Mouse (Mus musculus): Measurements from ENCODE around the gene Pfas. TPM values are rescaled to one million over a fixed set of nuclear protein-coding genes. Genes with fewer than 3 reads are reported as not detected.
"Not testable (repeated sequence)": the region's sequence is repeated elsewhere in the genome, so short reads cannot be mapped to it uniquely, and the experiment has no call there.

Gene Pfas
- polyA plus RNA-seq, 1 experiment from 2014 or later = 24.0 TPM

- Histone ChIP-seq H3K4me3 (ENCODE audit: low read depth, low read length) (no peak overlapping the region), H3K9me3 (replicated peaks; ENCODE audit: control insufficient read depth, low read length) (no peaks in the 10 kb centered on the region), H3K4me1 (ENCODE audit: control insufficient read depth, insufficient read depth, low read length) (peaks cover 16% of the 10 kb centered on the region), H3K9ac (ENCODE audit: low read depth, low read length) (no peak overlapping the region), H3K27me3 (ENCODE audit: control insufficient read depth, insufficient read depth, low read length) (0 out of 2 replicates have a peak, but pooled peaks cover 2% of the 10 kb centered on the region), H3K36me3 (ENCODE audit: control insufficient read depth, insufficient read depth, low read length) (no peaks in the 10 kb centered on the region), H3K27ac (ENCODE audit: low read depth, low read length) (no peak overlapping the region), H3K4me2 (no peak overlapping the region)
- ATAC-seq (replicated peaks; ENCODE audit: insufficient number of reproducible peaks, low FRiP score, low TSS enrichment) = no peak
- 76% methylated on average over 4 of the region's 4 CpGs for WGBS (ENCODE audit: insufficient replicate concordance)
Measured at GRCm38 (mm10) chr11:68970232-68970631, 38.0 kb downstream of the Pfas start.

DNA sequence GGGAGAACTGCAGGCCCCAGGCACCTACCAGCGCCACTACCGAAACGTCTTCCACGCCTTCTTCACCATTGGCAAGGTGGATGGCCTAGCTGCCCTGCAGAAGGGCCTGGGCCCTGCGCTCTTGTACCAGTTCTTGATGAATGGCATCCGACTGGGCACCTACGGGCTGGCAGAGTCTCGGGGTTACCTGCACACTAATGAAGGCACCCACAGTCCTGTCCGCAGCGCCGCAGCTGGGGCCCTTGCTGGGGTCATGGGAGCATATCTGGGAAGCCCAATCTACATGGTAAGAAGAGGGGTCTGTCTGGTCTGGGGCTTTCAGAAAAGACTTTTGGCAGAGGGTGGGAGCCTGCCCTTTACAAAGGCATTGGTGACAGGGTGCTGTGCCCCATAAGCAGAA, 39.5 kb downstream of the Pfas start:
- Histone ChIP-seq H3K9me3 (replicated peaks; ENCODE audit: control insufficient read depth, low read length) (no peaks in the 10 kb centered on the region), H3K27me3 (ENCODE audit: control insufficient read depth, insufficient read depth, low read length) (0 out of 2 replicates have a peak, but pooled peaks cover 2% of the 10 kb centered on the region), H3K36me3 (ENCODE audit: control insufficient read depth, insufficient read depth, low read length) (no peaks in the 10 kb centered on the region), H3K9ac (ENCODE audit: low read depth, low read length) (no peak overlapping the region), H3K4me1 (ENCODE audit: control insufficient read depth, insufficient read depth, low read length) (peaks cover 16% of the 10 kb centered on the region), H3K4me3 (ENCODE audit: low read depth, low read length) (no peak overlapping the region), H3K4me2 (no peak overlapping the region), H3K27ac (ENCODE audit: low read depth, low read length) (no peak overlapping the region)
- no peak for ATAC-seq (replicated peaks; ENCODE audit: insufficient number of reproducible peaks, low FRiP score, low TSS enrichment)
- WGBS (ENCODE audit: insufficient replicate concordance) = 82% methylated on average over 11 of the region's 11 CpGs

DNA sequence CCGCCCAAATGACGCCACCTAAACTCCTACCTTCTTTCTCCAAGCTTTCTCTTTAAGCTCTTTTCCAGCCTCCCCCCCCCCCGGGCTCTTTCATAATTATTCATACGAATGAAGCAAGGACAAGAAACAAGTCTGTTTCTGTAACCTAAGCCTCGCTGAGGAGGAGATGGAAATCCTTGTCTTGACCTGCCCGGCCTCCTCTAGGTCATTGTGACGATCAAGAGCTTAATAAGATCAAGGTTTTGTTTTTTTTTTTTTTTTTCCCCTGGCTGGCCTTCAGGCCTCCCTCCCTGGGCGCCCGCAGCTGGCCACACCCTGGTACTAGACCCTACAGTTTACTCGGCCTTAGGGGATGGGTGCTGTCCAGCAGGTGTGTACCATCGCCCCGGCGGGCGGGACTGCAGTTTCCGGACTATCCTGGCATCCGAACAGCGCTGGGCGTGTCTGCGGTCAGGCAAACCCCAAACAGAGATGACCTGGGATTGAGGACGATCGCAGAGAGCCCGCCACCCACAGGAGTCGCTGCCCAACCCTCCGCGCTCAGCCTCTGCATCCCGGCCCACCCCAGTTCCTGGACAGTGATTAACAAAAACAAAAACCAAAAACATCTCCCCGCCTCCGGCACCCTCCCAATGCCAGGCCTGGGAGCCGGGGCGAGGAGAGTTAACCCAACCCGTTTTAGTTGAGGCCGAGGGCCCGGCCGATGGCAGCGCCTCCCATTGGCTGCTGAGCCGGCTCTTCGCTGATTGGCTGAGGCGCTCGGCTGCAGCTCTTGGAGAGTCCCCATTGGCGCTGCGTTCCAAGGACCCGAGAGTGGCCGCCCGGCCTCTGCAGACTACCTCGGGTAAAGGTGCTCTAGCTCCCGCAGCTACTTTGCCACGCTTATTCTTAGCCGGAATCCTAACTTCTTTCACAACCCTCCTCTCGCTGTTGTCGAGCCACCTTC, 40.6 kb downstream of the Pfas start, which contains the start of gene Slc25a35:
Gene Slc25a35 (plus strand): TSS at position 795 of the 946 bp plus-strand sequence.
- Histone ChIP-seq H3K4me2 (peak within 1 kb of the TSS; percentile 97), H3K27ac (ENCODE audit: low read depth, low read length) (no peak within 1 kb of the TSS), H3K27me3 (ENCODE audit: control insufficient read depth, insufficient read depth, low read length) (0 out of 2 replicates have a peak, but pooled peaks cover 2% of the 10 kb centered on the region), H3K9me3 (replicated peaks; ENCODE audit: control insufficient read depth, low read length) (no peaks in the 10 kb centered on the region), H3K4me1 (ENCODE audit: control insufficient read depth, insufficient read depth, low read length) (peaks cover 11% of the 10 kb centered on the region), H3K4me3 (ENCODE audit: low read depth, low read length) (peak within 1 kb of the TSS; percentile 64), H3K36me3 (ENCODE audit: control insufficient read depth, insufficient read depth, low read length) (no peaks in the 10 kb centered on the region), H3K9ac (ENCODE audit: low read depth, low read length) (peak within 1 kb of the TSS; percentile 70)
- under 1% methylated on average over 50 of the region's 50 CpGs for WGBS (ENCODE audit: insufficient replicate concordance)
- ATAC-seq (replicated peaks; ENCODE audit: insufficient number of reproducible peaks, low FRiP score, low TSS enrichment) = peak; percentile 91

GRCm38 (mm10) chr11:68966554-68966953, 41.7 kb downstream of the Pfas start:
- peaks cover 6% of the 10 kb centered on the region; the same call in 1 of the 2 replicates for H3K4me1 ChIP-seq (ENCODE audit: control insufficient read depth, insufficient read depth, low read length)
- H3K36me3 ChIP-seq (ENCODE audit: control insufficient read depth, insufficient read depth, low read length) = no peaks in the 10 kb centered on the region
- 0 out of 2 replicates have a peak, but pooled peaks cover 2% of the 10 kb centered on the region for H3K27me3 ChIP-seq (ENCODE audit: control insufficient read depth, insufficient read depth, low read length)
- H3K9me3 ChIP-seq (replicated peaks; ENCODE audit: control insufficient read depth, low read length) = no peaks in the 10 kb centered on the region
- H3K4me2 ChIP-seq = no peak overlapping the region
- no peak for ATAC-seq (replicated peaks; ENCODE audit: insufficient number of reproducible peaks, low FRiP score, low TSS enrichment)
- WGBS (ENCODE audit: insufficient replicate concordance) = 71% methylated on average over 1 of the region's 1 CpGs
- H3K4me3 ChIP-seq (ENCODE audit: low read depth, low read length) = no peak overlapping the region
- H3K9ac ChIP-seq (ENCODE audit: low read depth, low read length) = no peak overlapping the region
- H3K27ac ChIP-seq (ENCODE audit: low read depth, low read length) = no peak overlapping the region

- 30% methylated on average over 3 of the region's 3 CpGs for WGBS (ENCODE audit: insufficient replicate concordance)
- no peak for ATAC-seq (replicated peaks; ENCODE audit: insufficient number of reproducible peaks, low FRiP score, low TSS enrichment)
- no peak overlapping the region for H3K9ac ChIP-seq (ENCODE audit: low read depth, low read length)
- H3K4me1 ChIP-seq (ENCODE audit: control insufficient read depth, insufficient read depth, low read length) = peaks cover 3% of the 10 kb centered on the region; the same call in 1 of the 2 replicates
- no peak overlapping the region for H3K4me3 ChIP-seq (ENCODE audit: low read depth, low read length)
- no peaks in the 10 kb centered on the region for H3K9me3 ChIP-seq (replicated peaks; ENCODE audit: control insufficient read depth, low read length)
- no peak overlapping the region for H3K27ac ChIP-seq (ENCODE audit: low read depth, low read length)
- H3K4me2 ChIP-seq = no peak overlapping the region
- no peaks in the 10 kb centered on the region for H3K36me3 ChIP-seq (ENCODE audit: control insufficient read depth, insufficient read depth, low read length)
- H3K27me3 ChIP-seq (ENCODE audit: control insufficient read depth, insufficient read depth, low read length) = 0 out of 2 replicates have a peak, but pooled peaks cover 2% of the 10 kb centered on the region
Measured at GRCm38 (mm10) chr11:68965845-68966244, 42.4 kb downstream of the Pfas start.

DNA sequence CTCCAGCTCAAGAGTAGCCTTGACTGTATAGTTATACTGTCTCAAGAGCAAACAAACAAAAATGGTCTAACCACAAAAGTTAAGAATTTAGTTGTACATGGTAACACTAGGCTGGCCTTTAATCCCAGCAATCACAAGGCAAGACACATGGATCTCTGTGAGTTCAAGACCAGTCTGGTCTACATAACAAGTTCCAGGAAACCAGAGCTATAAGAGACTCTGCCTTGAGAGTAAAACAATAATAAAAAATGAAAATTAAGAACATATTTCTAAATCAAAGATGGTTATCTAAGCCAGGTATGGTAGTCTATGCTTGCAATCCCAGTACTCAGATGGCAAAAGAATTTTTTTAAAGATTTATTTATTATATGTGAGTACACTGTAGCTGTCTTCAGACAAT, 43.2 kb downstream of the Pfas start:
- no peaks in the 10 kb centered on the region for H3K9me3 ChIP-seq (replicated peaks; ENCODE audit: control insufficient read depth, low read length)
- 0 out of 2 replicates have a peak, but pooled peaks cover 2% of the 10 kb centered on the region for H3K27me3 ChIP-seq (ENCODE audit: control insufficient read depth, insufficient read depth, low read length)
- H3K9ac ChIP-seq (ENCODE audit: low read depth, low read length) = no peak overlapping the region
- peaks cover 3% of the 10 kb centered on the region; the same call in 1 of the 2 replicates for H3K4me1 ChIP-seq (ENCODE audit: control insufficient read depth, insufficient read depth, low read length)
- H3K27ac ChIP-seq (ENCODE audit: low read depth, low read length) = no peak overlapping the region
- ATAC-seq (replicated peaks; ENCODE audit: insufficient number of reproducible peaks, low FRiP score, low TSS enrichment) = no peak
- no peak overlapping the region for H3K4me3 ChIP-seq (ENCODE audit: low read depth, low read length)
- H3K4me2 ChIP-seq = no peak overlapping the region
- H3K36me3 ChIP-seq (ENCODE audit: control insufficient read depth, insufficient read depth, low read length) = no peaks in the 10 kb centered on the region

DNA sequence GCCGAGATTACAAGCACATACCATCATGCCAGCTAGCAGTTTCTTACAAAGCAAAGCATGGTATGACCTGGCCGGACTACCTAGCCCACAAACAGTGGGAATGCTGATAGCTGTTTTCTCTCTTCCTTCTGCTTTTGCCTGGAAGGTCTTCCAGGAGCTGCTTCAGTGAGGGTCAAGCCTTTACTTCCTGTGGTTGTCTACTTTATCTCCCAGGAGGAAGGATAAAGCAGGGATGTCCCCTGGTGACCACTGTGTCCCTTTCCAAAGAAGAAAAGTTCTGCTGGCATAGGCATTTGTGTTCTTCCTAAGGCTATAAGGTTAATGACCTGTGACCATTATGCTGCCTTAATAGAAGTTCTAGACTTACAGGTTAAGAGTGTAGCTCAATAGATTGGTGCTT, 44.9 kb downstream of the Pfas start:
- Histone ChIP-seq H3K27me3 (ENCODE audit: control insufficient read depth, insufficient read depth, low read length) (no peaks in the 10 kb centered on the region), H3K9ac (ENCODE audit: low read depth, low read length) (no peak overlapping the region), H3K27ac (ENCODE audit: low read depth, low read length) (no peak overlapping the region), H3K4me3 (ENCODE audit: low read depth, low read length) (no peak overlapping the region), H3K4me1 (ENCODE audit: control insufficient read depth, insufficient read depth, low read length) (peaks cover 3% of the 10 kb centered on the region; the same call in 1 of the 2 replicates), H3K36me3 (ENCODE audit: control insufficient read depth, insufficient read depth, low read length) (no peaks in the 10 kb centered on the region), H3K4me2 (no peak overlapping the region), H3K9me3 (replicated peaks; ENCODE audit: control insufficient read depth, low read length) (no peaks in the 10 kb centered on the region)
- WGBS (ENCODE audit: insufficient replicate concordance) = 67% methylated on average over 2 of the region's 2 CpGs
- ATAC-seq (replicated peaks; ENCODE audit: insufficient number of reproducible peaks, low FRiP score, low TSS enrichment) = no peak

DNA sequence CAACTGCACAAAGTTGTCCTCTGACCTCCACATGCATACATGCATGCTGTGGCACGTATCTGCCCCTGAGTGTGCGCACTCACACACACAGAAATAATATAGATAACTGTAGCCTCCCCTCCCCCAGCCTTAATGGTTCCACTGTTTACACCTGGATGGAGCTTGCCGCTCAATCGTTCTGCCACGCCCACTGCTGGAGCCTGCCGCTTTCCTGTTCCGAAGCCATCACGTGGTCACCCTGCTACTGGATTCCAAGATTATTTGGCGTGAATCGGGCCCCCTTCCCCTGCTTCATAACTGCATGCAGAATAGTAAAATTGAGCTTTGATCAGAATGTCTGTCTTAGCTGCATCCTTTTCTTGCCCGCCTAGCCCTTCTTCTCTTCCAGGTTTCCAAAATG, 46.1 kb downstream of the Pfas start:
- H3K27ac ChIP-seq (ENCODE audit: low read depth, low read length); H3K4me1 ChIP-seq (ENCODE audit: control insufficient read depth, insufficient read depth, low read length); ATAC-seq (replicated peaks; ENCODE audit: insufficient number of reproducible peaks, low FRiP score, low TSS enrichment); H3K4me2 ChIP-seq; H3K9me3 ChIP-seq (replicated peaks; ENCODE audit: control insufficient read depth, low read length); H3K36me3 ChIP-seq (ENCODE audit: control insufficient read depth, insufficient read depth, low read length); H3K27me3 ChIP-seq (ENCODE audit: control insufficient read depth, insufficient read depth, low read length); H3K9ac ChIP-seq (ENCODE audit: low read depth, low read length); H3K4me3 ChIP-seq (ENCODE audit: low read depth, low read length): not testable (repeated sequence)
- WGBS (ENCODE audit: insufficient replicate concordance) = 25% methylated on average over 11 of the region's 11 CpGs
